Mouse (Mus musculus) CH12.LX (cell line): Measurements from ENCODE around the gene Iqsec3. TPM values are rescaled to one million over a fixed set of nuclear protein-coding genes. Genes with fewer than 3 reads are reported as not detected.

Source experiments
- DNase-seq: peaks from one replicate; pipeline ENCODE4 v3.0.0-alpha.2; 2013; ENCODE audit errors: extremely low read depth
- H3K27ac ChIP-seq: 2 replicates; pipeline ENCODE4 v1.5.1; 2012; ENCODE audit warnings: low read depth, mild to moderate bottlenecking, control low read depth, moderate library complexity; ENCODE audit not compliant: insufficient read depth
- H3K27me3 ChIP-seq: replicated peaks from 2 replicates; pipeline ENCODE3; 2012; ENCODE audit warnings: inconsistent platforms
- H3K36me3 ChIP-seq, 2 experiments: replicated peaks in 1 of 2; 2 replicates each; pipeline versions ENCODE3 to v1.6.1; 2012; ENCODE audit warnings: inconsistent platforms in 1 of 2, low read length in 1 of 2, mild to moderate bottlenecking in 1 of 2, mixed read lengths in 1 of 2, moderate library complexity in 1 of 2; ENCODE audit not compliant: control insufficient read depth in 1 of 2, insufficient read depth in 1 of 2
- H3K4me1 ChIP-seq, 2 experiments: 2 replicates each; pipeline ENCODE4 v1.6.1; 2012; ENCODE audit warnings: inconsistent platforms in 1 of 2, moderate library complexity in 1 of 2; ENCODE audit not compliant: insufficient read depth in 2 of 2, control insufficient read depth in 1 of 2
- H3K4me2 ChIP-seq: 2 replicates; pipeline ENCODE4 v1.6.1; 2012; ENCODE audit warnings: low read depth, mild to moderate bottlenecking, control low read depth; ENCODE audit not compliant: poor library complexity, insufficient read depth, severe bottlenecking
- H3K4me3 ChIP-seq, 3 experiments: fragments of 150-350 bp in 1 of 3; sonication (generic) in 1 of 3; replicated peaks in 1 of 3; 2 replicates each; pipeline versions ENCODE3 to v1.5.1; 2011 to 2012; ENCODE audit warnings: low read depth in 2 of 3, low read length in 2 of 3, mild to moderate bottlenecking in 2 of 3, moderate library complexity in 2 of 3, control low read depth in 1 of 3, improper control_type of control experiment in 1 of 3, inconsistent platforms in 1 of 3, mixed read lengths in 1 of 3; ENCODE audit not compliant: poor library complexity in 1 of 3
- H3K79me2 ChIP-seq: replicated peaks from 2 replicates; pipeline ENCODE4 v1.6.1; 2012; ENCODE audit warnings: mild to moderate bottlenecking, moderate library complexity; ENCODE audit not compliant: control insufficient read depth, poor library complexity, insufficient read depth, severe bottlenecking; ENCODE audit errors: extremely low read depth
- H3K9ac ChIP-seq: 2 replicates; pipeline ENCODE4 v1.6.1; 2012; ENCODE audit warnings: low read depth, mild to moderate bottlenecking, control low read depth, moderate library complexity; ENCODE audit not compliant: insufficient read depth
- H3K9me3 ChIP-seq: replicated peaks from 2 replicates; pipeline ENCODE3; 2012; ENCODE audit warnings: low read length, inconsistent platforms, mixed read lengths
- CHD1 ChIP-seq: IDR thresholded peaks from 2 replicates; pipeline ENCODE4 v1.6.1; 2012; ENCODE audit warnings: low read depth, low read length, improper control_type of control experiment, inconsistent platforms
- CHD2 ChIP-seq: IDR thresholded peaks from 2 replicates; pipeline ENCODE4 v1.6.1; 2011; ENCODE audit warnings: low read length, improper control_type of control experiment
- CTCF ChIP-seq, 2 experiments: IDR thresholded peaks in 1 of 2; conservative IDR thresholded peaks in 1 of 2; 2 replicates each; pipeline ENCODE4 v1.5.1; 2011 to 2012; ENCODE audit warnings: low read depth in 2 of 2, low read length in 2 of 2, improper control_type of control experiment in 1 of 2, inconsistent platforms in 1 of 2, mild to moderate bottlenecking in 1 of 2, moderate library complexity in 1 of 2
- E2F4 ChIP-seq: IDR thresholded peaks from 2 replicates; pipeline ENCODE4 v1.6.1; 2011; ENCODE audit warnings: low read depth, low read length, improper control_type of control experiment; ENCODE audit not compliant: insufficient replicate concordance
- ELF1 ChIP-seq: IDR thresholded peaks from 2 replicates; pipeline ENCODE4 v1.6.1; 2014; ENCODE audit warnings: low read depth, mild to moderate bottlenecking, inconsistent platforms, low read length, improper control_type of control experiment
- EP300 ChIP-seq: IDR thresholded peaks from 2 replicates; pipeline ENCODE4 v1.6.1; 2011; ENCODE audit warnings: low read length, improper control_type of control experiment
- ETS1 ChIP-seq: conservative IDR thresholded peaks from 2 replicates; pipeline ENCODE4 v1.6.1; 2012; ENCODE audit warnings: low read depth, mild to moderate bottlenecking, inconsistent platforms, low read length, improper control_type of control experiment, moderate library complexity
- GABPA ChIP-seq: IDR thresholded peaks from 2 replicates; pipeline ENCODE4 v1.6.1; 2012; ENCODE audit warnings: low read depth, low read length, improper control_type of control experiment, inconsistent platforms; ENCODE audit not compliant: insufficient replicate concordance
- HCFC1 ChIP-seq: IDR thresholded peaks from 2 replicates; pipeline ENCODE4 v1.6.1; 2012; ENCODE audit warnings: low read depth, mild to moderate bottlenecking, inconsistent platforms, low read length, improper control_type of control experiment
- IRF4 ChIP-seq: IDR thresholded peaks from 2 replicates; pipeline ENCODE4 v1.6.1; 2014; ENCODE audit warnings: low read depth, mild to moderate bottlenecking, inconsistent platforms, low read length, improper control_type of control experiment
- JUN ChIP-seq: IDR thresholded peaks from 2 replicates; pipeline ENCODE4 v1.6.1; 2011; ENCODE audit warnings: low read depth, mild to moderate bottlenecking, low read length, improper control_type of control experiment, moderate library complexity; ENCODE audit not compliant: insufficient read depth
- JUND ChIP-seq: conservative IDR thresholded peaks from 2 replicates; pipeline ENCODE4 v1.6.1; 2011; ENCODE audit warnings: low read depth, low read length, improper control_type of control experiment
- KAT2A ChIP-seq: IDR thresholded peaks from 2 replicates; pipeline ENCODE4 v1.6.1; 2012; ENCODE audit warnings: low read length, improper control_type of control experiment, inconsistent platforms; ENCODE audit not compliant: insufficient replicate concordance
- MAX ChIP-seq: IDR thresholded peaks from 2 replicates; pipeline ENCODE4 v1.6.1; 2011; ENCODE audit warnings: low read length, improper control_type of control experiment
- MYC ChIP-seq: IDR thresholded peaks from 2 replicates; pipeline ENCODE4 v1.6.1; 2011; ENCODE audit warnings: low read depth, mild to moderate bottlenecking, improper control_type of control experiment, low read length
- NELFE ChIP-seq: IDR thresholded peaks from 2 replicates; pipeline ENCODE4 v1.6.1; 2011; ENCODE audit warnings: low read depth, low read length, improper control_type of control experiment
- PAX5 ChIP-seq: IDR thresholded peaks from 2 replicates; pipeline ENCODE4 v1.6.1; 2012; ENCODE audit warnings: low read length, inconsistent platforms, mixed read lengths
- POLR2A ChIP-seq: IDR thresholded peaks from 2 replicates; pipeline ENCODE4 v1.6.1; 2011; ENCODE audit warnings: low read depth, mild to moderate bottlenecking, improper control_type of control experiment, low read length
- POLR2AphosphoS2 ChIP-seq: IDR thresholded peaks from 2 replicates; pipeline ENCODE4 v1.6.1; 2011; ENCODE audit warnings: low read depth, low read length, improper control_type of control experiment
- RCOR1 ChIP-seq: conservative IDR thresholded peaks from 2 replicates; pipeline ENCODE4 v1.6.1; 2012; ENCODE audit warnings: low read depth, mild to moderate bottlenecking, inconsistent platforms, low read length, improper control_type of control experiment
- SMC3 ChIP-seq: IDR thresholded peaks from 2 replicates; pipeline ENCODE4 v1.6.1; 2011; ENCODE audit warnings: low read depth, low read length, improper control_type of control experiment
- TCF12 ChIP-seq: IDR thresholded peaks from 2 replicates; pipeline ENCODE4 v1.6.1; 2014; ENCODE audit warnings: low read depth, mild to moderate bottlenecking, inconsistent platforms, low read length, improper control_type of control experiment
- UBTF ChIP-seq: IDR thresholded peaks from 2 replicates; pipeline ENCODE4 v1.6.1; 2012; ENCODE audit warnings: low read depth, mild to moderate bottlenecking, inconsistent platforms, low read length, improper control_type of control experiment, moderate library complexity
- USF2 ChIP-seq: conservative IDR thresholded peaks from 2 replicates; pipeline ENCODE4 v1.6.1; 2011; ENCODE audit warnings: low read depth, low read length, improper control_type of control experiment
- ZKSCAN1 ChIP-seq: IDR thresholded peaks from 2 replicates; pipeline ENCODE4 v1.6.1; 2012; ENCODE audit warnings: low read depth, inconsistent platforms, low read length, improper control_type of control experiment, borderline replicate concordance
- ZMIZ1 ChIP-seq: IDR thresholded peaks from 2 replicates; pipeline ENCODE4 v1.6.1; 2012; ENCODE audit warnings: low read depth, mild to moderate bottlenecking, inconsistent platforms, low read length, improper control_type of control experiment
- ZNF384 ChIP-seq: IDR thresholded peaks from 2 replicates; pipeline ENCODE4 v1.6.1; 2012; ENCODE audit warnings: low read depth, low read length, improper control_type of control experiment, inconsistent platforms
- dilution Hi-C: fragments of 300-500 bp; cut with MboI; formaldehyde crosslinking; loops from 2 replicates; pipeline ENCODE4 v1.14.3; 2020; ENCODE audit warnings: low sequenced_read_pairs; ENCODE audit not compliant: extremely low pct_unique_long_range_greater_than_20kb, extremely low pct_ligation_motif_present
- in situ Hi-C: fragments of 300-500 bp; cut with MboI; formaldehyde crosslinking; loops from 3 replicates; pipeline ENCODE4 v1.14.3; 2019; ENCODE audit warnings: low sequenced_read_pairs, low pct_ligation_motif_present, low pct_unique_long_range_greater_than_20kb, mixed read lengths
- polyA plus RNA-seq: library from polyadenylated mRNA; unstranded; fragments of >175 nt; gene quantifications from 2 replicates; pipeline ENCODE4 v1.2.1, GENCODE M21; 2012; ENCODE audit warnings: low read depth; ENCODE audit not compliant: insufficient read length
- total RNA-seq, 2 experiments: library from RNA; depleted of rRNA; stranded (reverse); fragments of 300-350 nt in 1 of 2; fragments of >200 nt in 1 of 2; gene quantifications; 2 replicates each; pipeline ENCODE4 v1.2.3; 2012 to 2014

The Iqsec3 gene
- total and polyA plus RNA-seq, 3 experiments = not detected

DNA sequence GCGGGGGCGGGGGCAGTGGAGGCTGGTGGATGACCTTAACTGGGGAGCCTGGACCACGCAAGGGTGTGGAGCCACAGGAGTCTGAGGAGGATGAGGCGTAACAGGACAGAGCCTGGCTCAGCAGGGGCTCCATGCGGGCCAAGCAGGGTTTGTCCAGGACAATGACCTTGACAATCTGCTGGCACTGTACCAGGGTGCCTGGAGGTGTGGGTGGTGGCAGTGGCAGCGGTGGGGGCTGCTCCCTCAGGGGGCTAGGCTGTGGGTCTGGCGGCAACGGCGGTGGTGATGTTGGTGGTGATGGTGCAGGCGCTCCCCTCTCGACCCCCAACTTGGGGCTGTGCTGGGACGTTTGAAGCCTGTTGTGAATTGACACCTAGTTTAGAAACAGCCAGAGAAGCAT lies 97.3 kb downstream of the Iqsec3 start:
- H3K79me2 ChIP-seq = no peaks in the 10 kb centered on the region
- dilution Hi-C loops (no loop called here), in situ Hi-C loops (no loop called here)
- H3K36me3 ChIP-seq = no peaks in the 10 kb centered on the region
- no peak overlapping the region for H3K9ac ChIP-seq
- no peak overlapping the region for H3K4me3 ChIP-seq
- TF ChIP-seq CHD1 = no peak
- no peak for TF ChIP-seq MYC
- no peak for TF ChIP-seq POLR2A
- TF ChIP-seq TCF12 = no peak
- no peak for TF ChIP-seq HCFC1
- TF ChIP-seq ELF1 = no peak
- TF ChIP-seq EP300 = no peak
- TF ChIP-seq ETS1 = no peak
- TF ChIP-seq IRF4 = no peak
- TF ChIP-seq NELFE = no peak
- no peak for TF ChIP-seq CHD2
- TF ChIP-seq JUND = no peak
- no peak for TF ChIP-seq KAT2A
- no peak for TF ChIP-seq ZKSCAN1
- no peaks in the 10 kb centered on the region for H3K9me3 ChIP-seq
- peaks cover 0 to 7% of the 10 kb centered on the region in 2 experiments; a peak in 2 of 4 replicates for H3K4me1 ChIP-seq
- no peak for DNase-seq
- no peak overlapping the region for H3K27ac ChIP-seq
- no peak overlapping the region for H3K4me2 ChIP-seq
- peaks cover 55% of the 10 kb centered on the region for H3K27me3 ChIP-seq

DNA sequence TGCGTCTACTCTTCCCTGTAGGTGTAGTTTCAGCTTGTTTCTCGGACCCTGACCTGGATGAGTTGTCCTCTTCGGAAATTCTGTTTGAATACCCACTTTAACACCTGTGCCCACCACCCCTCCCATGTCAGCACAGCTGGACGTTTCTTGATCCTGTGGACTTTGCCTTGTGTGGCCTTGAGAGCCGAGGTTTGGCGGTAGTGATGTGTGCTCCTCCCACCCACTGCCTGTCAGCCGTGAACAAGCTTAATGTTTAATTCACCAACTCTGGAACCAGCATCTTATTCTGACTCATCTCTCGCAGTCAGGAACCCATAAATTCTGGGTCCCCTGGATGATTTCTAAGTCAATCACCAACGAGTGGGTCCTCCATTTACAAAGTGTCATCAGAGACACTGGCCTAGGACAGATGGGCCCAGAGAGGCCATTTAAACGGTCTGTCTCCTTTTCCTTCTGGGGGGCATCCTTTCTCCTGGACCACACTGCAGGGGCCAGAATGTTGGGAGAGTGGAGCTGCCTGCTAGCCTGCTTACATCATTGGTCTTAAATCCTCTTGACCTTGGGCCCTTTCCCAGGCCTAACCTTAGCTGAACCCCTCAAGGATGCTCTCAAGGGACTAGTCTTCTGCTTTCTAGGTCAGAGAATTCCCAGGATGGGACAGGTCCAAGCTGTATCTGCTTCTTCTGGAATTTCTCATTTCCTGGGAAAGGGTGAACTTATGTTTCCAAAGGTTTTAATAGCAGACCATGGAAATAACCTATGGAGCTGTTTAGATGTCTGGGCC lies 102.1 kb downstream of the Iqsec3 start:
- dilution Hi-C loops = no loop called here
- in situ Hi-C loops = no loop called here
- no peak overlapping the region for H3K27ac ChIP-seq
- no peaks in the 10 kb centered on the region for H3K9me3 ChIP-seq
- no peaks in the 10 kb centered on the region for H3K79me2 ChIP-seq
- no peak for DNase-seq
- TF ChIP-seq HCFC1 = no peak
- TF ChIP-seq POLR2AphosphoS2 = no peak
- no peak for TF ChIP-seq MAX
- TF ChIP-seq UBTF = no peak
- TF ChIP-seq JUN = no peak
- TF ChIP-seq RCOR1 = no peak
- no peak for TF ChIP-seq PAX5
- no peak for TF ChIP-seq ZMIZ1
- no peak for TF ChIP-seq E2F4
- no peak for TF ChIP-seq ZNF384
- no peak for TF ChIP-seq SMC3
- no peak for TF ChIP-seq EP300
- TF ChIP-seq GABPA = no peak
- TF ChIP-seq CTCF (conservative IDR thresholded peaks at IDR 0.05 in 1 of 2, IDR thresholded peaks at IDR 0.05 in 1 of 2; ENCODE audit: low read depth in 2 of 2, low read length in 2 of 2) = no peak
- no peak for TF ChIP-seq USF2
- TF ChIP-seq, all 38 proteins: peak for 0
- H3K36me3 ChIP-seq = no peaks in the 10 kb centered on the region
- peaks cover 0 to 23% of the 10 kb centered on the region in 2 experiments; a peak in 3 of 4 replicates for H3K4me1 ChIP-seq
- no peak overlapping the region for H3K4me2 ChIP-seq
- peaks cover 8% of the 10 kb centered on the region for H3K27me3 ChIP-seq
- no peak overlapping the region for H3K4me3 ChIP-seq
- no peak overlapping the region for H3K9ac ChIP-seq
